Mouse (Mus musculus) MEL-GATA-1-ER (cell line): ENCODE measurements around the gene Ube2r2.

Source experiments
- DNase-seq: peaks from one replicate; pipeline ENCODE4 v3.0.0-alpha.2; 2012; ENCODE audit warnings: low read depth; ENCODE audit errors: extremely low read depth

Ube2r2 gene

DNA sequence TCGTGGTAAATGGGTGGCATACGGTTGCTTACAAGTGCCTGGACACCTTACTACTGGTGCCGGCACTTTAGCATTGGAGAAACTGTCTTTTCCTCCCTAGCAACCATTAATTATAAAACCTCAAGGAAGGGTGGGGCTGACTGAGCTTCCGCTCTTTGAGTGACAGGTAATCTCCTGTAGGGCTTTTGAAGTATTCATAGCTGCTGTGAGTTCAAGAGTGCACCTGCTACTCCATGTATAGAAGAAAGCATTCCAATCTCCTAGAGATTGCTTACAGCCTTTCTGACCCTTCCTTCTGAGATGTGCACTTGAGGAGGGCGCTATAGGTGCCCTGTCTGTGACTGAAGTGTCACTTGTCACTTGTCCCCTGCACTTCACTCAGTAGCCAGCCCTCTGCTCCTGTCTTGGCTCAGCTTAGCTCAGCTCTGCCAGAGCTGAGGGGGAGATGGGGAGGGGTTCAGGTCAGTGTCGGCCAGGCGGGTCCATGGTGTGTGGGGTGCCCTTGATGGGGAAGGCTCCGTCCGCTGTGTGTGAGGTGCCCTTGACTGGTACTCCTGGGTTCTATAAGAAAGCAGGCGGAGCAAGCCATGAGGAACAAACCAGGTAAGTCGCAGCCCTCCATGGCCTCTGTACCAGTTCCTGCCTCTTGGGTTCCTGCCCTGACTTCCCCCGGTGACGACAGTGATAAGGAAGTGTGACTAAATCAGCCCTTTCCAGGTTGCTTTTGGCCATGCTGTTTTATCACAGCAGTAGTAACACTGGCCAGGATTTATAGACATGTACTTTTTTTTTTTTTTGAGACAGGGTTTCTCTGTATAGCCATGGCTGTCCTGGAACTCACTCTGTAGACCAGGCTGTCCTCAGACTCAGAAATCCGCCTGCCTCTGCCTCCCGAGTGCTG, 44.5 kb downstream of the Ube2r2 start:
- DNase-seq, result no peak

GRCm38 (mm10) chr4:41189809-41190208, 54.3 kb downstream of the Ube2r2 start:
- DNase-seq, result no peak

- no peak for DNase-seq
Observed at GRCm38 (mm10) chr4:41192544-41193512, 57.3 kb downstream of the Ube2r2 start.

- no peak for DNase-seq
Observed at GRCm38 (mm10) chr4:41195328-41195727, 59.8 kb downstream of the Ube2r2 start.

DNA sequence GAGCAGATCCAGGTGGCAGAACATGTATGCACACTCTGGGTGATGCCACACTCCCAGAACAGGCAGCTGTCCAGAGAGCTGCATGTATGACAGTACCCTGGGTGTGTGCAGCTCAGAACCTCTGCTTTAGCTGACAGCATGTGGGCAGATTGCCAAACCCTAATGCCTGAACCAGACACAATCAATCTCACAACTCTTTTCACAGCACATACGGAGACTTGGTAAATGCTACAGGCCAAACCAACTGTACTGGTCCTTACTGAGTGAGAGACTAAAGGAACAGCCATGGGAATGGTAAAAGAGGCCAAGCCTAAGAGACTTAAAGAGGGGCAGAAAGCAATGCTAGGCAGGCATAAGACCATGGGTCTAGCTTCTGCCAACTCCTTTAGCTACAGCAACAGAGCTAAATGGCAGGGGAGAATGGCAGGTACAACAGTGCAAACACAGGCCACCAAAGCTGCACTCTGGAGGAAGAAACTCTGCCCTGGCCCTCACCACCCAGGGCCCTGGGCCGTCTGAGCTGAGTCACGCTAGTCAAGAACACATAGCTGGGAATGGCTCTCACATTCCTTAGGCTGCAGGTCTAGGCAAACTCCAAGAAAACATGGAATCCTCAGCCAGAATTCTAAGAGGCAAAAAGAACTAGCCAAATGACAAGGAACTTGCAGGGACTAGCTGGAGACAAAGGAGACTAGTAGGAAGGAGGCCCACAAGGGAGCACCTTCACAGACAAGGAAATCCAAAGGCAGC, 61.5 kb downstream of the Ube2r2 start:
- DNase-seq, result no peak

DNA sequence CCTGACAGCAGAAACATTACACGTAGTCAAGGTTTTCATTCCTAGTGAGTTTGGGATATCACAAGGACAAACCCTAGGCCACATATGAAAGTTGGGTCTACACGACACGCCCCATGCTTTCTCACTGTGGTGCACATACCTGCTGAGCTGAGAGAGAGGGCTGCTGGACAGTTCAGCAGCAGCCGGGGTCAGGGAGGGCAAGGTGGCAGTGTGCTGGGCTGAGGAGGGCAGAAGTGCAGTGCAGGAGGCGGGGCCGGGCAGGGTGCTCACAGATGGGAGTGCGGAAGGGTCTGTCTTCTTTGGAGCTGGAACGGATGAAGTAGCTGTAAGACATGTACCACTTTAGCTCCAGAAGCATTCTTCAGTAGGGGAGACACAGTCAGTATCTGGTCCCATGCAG, 66.6 kb downstream of the Ube2r2 start:
- no peak for DNase-seq

- DNase-seq, result no peak
Observed at GRCm38 (mm10) chr4:41205751-41206150, 70.2 kb downstream of the Ube2r2 start.

GRCm38 (mm10) chr4:41208050-41208449, 72.5 kb downstream of the Ube2r2 start:
- no peak for DNase-seq

DNA sequence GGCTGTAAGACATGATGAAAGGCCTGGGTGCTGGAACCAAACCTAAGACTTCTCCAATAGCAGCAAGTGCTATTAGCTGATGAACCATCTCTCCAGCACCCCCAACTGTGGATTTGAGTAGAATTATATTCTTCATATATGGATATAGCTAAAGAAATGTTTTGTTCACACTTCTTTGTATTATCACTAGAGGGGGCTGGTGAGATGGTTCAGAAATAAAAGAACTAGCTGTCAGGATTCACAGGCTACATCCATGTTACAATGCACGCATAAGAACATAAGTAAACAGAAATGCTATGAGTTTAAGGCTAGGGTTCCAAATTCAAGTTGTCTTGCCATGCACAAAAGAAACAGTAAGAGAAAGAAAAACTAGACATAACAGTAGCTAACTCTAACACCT, 89.9 kb downstream of the Ube2r2 start:
- peak; percentile 5 for DNase-seq

DNA sequence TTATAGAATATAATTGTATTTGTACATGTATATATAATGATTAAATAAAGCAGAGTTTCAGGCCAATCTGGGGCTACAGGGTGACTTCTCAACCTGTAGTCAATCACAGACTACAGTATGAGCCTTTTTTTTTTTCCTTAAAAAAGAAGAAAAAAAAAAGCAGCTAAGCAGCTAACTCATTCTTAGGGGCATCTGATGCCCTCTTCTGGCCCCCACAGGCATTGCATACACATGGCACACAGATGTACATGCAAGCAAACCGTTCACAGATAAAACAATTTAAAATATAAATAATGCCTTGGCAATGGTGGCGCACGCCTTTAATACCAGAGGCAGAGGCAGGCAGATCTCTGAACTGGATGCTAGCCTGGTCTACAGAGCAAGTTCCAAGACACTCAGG, 90.8 kb downstream of the Ube2r2 start:
- peak; percentile 36 for DNase-seq

DNA sequence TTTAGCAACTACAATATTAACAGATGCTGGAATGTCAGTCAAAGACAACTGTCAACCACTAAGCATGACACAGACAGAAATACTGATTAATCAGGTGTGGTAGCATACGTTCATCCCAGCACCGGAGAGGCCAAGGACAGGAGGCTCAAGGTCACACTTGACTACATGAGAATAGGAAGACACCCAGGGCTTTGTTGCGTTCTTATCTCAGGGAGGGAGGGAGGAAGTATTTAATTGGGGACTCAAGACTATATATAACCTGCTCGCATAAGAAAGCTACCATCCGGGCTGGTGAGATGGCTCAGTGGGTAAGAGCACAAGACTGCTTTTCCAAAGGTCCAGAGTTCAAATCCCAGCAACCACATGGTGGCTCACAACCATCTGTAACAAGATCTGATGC, 100.1 kb downstream of the Ube2r2 start:
- DNase-seq, result no peak

DNA sequence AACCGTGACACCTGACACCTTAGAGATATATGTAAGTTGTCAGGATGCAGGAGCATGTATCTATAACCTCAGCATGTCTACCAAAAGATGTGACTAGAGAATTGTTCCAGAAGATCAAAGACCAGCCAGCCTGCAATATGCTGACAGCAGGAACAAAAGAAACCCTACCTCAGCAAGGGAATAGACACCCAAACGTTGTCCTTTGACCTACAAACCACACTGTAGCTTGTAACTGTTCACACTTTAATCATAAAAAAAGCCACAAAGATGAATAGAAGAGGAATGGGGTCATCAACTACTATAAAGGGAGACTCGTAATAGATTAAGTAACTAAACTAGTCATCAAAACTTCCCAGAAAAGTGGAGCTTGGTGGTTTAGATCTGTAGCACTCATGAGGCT, 105.4 kb downstream of the Ube2r2 start:
- DNase-seq, result no peak
